Mouse (Mus musculus) kidney, adult 2 months (tissue): ENCODE data around the gene Ndufb2.

ENCODE experiments used
- CTCF ChIP-seq: fragments of 200-500 bp; conservative IDR thresholded peaks from 2 replicates; pipeline ENCODE4 v1.5.1; 2011; ENCODE audit warnings: low read depth, mild to moderate bottlenecking, control low read depth, low read length, moderate library complexity, mixed read lengths; ENCODE audit not compliant: insufficient read depth, insufficient read length
- POLR2A ChIP-seq: fragments of 200-500 bp; IDR thresholded peaks from one replicate; pipeline ENCODE4 v1.6.1; 2011; ENCODE audit warnings: low read depth, low read length, control low read depth

DNA sequence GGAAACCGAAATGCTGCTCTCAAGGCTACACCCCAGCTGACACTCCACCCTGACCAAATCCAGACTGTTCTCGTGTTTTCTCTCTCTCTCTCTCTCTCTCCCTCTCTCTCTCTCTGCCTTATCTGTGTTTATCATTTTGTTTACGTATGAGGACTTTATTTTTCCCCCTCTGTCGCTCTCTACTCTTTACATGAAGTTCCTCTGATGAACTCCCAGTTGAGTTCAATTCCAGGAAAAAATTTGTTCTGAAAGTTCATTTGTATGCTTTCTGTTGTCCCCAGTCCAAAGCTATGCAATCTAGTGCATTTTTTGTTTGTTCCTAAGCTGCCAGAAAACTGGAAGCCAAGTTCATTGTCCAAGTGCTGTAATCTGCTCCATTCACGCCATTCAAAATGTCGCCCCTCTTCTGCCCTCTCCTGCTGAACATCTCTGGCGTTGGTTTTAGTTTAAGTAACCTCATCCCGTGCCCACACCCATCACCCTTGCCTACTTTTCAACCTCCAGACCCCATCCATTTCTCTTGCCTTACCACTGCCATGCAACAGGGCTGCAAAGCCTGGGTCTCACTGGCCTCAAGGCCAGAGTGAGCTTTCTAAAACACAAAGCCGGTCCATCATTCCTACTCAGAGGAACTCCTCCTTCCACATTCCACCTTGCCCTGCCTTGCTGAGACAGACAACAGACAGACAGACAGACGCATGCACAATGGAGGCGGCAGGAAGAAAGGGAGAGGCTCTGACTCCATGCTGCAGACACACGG is 37.3 kb upstream of the Ndufb2 start:
- TF ChIP-seq CTCF (no peak), POLR2A (no peak)
